Mouse (Mus musculus) liver, embryonic 14.5 days (tissue): ENCODE measurements around the gene Rftn2. TPM values are rescaled to one million over a fixed set of nuclear protein-coding genes. Genes with fewer than 3 reads are reported as not detected.

ENCODE experiments used
- ATAC-seq: fragments of 200-750 bp; cut with Nextera tagmentation; 2 replicates; pipeline ENCODE4 v1.8.0; 2017; ENCODE audit warnings: moderate number of reproducible peaks, mild to moderate bottlenecking, moderate library complexity; ENCODE audit not compliant: insufficient read depth
- DNase-seq, 3 experiments: peaks; one replicate each; pipeline ENCODE4 v3.0.0-alpha.2; 2012 to 2013; ENCODE audit warnings: low read depth in 3 of 3, low spot score in 3 of 3
- H3K27ac ChIP-seq: fragments of 300-500 bp; sonication (generic); 2 replicates; pipeline ENCODE4 v1.5.1; 2014; ENCODE audit warnings: moderate library complexity, mild to moderate bottlenecking, control low read depth, inconsistent platforms
- H3K27me3 ChIP-seq: fragments of 300-500 bp; sonication (generic); 2 replicates; pipeline ENCODE4 v1.6.1; 2014; ENCODE audit warnings: mild to moderate bottlenecking, low read length, moderate library complexity; ENCODE audit not compliant: control insufficient read depth, insufficient read depth
- H3K36me3 ChIP-seq: fragments of 300-500 bp; sonication (generic); replicated peaks from 2 replicates; pipeline ENCODE4 v1.6.1; 2014; ENCODE audit warnings: low read depth; ENCODE audit not compliant: control insufficient read depth, insufficient read depth
- H3K4me1 ChIP-seq, 2 experiments: fragments of 200-500 bp in 1 of 2; fragments of 300-500 bp in 1 of 2; sonication (generic) in 1 of 2; replicated peaks; 2 replicates each; pipeline ENCODE4 v1.6.1; 2012 to 2014; ENCODE audit warnings: antibody characterized with exemption in 1 of 2, inconsistent platforms in 1 of 2, low read length in 1 of 2; ENCODE audit not compliant: control insufficient read depth in 2 of 2, insufficient read depth in 2 of 2
- H3K4me2 ChIP-seq: fragments of 300-500 bp; sonication (generic); 2 replicates; pipeline ENCODE4 v1.6.1; 2014; ENCODE audit warnings: low read depth, mild to moderate bottlenecking, control low read depth, moderate library complexity
- H3K4me3 ChIP-seq, 2 experiments: fragments of 200-500 bp in 1 of 2; fragments of 300-500 bp in 1 of 2; sonication (generic) in 1 of 2; 2 replicates each; pipeline ENCODE4 v1.5.1; 2012 to 2014; ENCODE audit warnings: low read depth in 2 of 2, low read length in 2 of 2, mild to moderate bottlenecking in 2 of 2, control low read depth in 1 of 2, inconsistent platforms in 1 of 2, moderate library complexity in 1 of 2; ENCODE audit not compliant: insufficient read depth in 1 of 2
- H3K9ac ChIP-seq: fragments of 300-500 bp; sonication (generic); replicated peaks from 2 replicates; pipeline ENCODE4 v1.6.1; 2014; ENCODE audit warnings: mild to moderate bottlenecking, control low read depth, moderate library complexity
- H3K9me3 ChIP-seq: fragments of 300-500 bp; sonication (generic); 2 replicates; pipeline ENCODE4 v1.6.1; 2016; ENCODE audit warnings: low read length, mixed read lengths; ENCODE audit not compliant: control insufficient read depth
- CTCF ChIP-seq: IDR thresholded peaks from 2 replicates; pipeline ENCODE4 v1.5.1; 2016; ENCODE audit warnings: antibody characterized with exemption, low read depth, control low read depth
- EP300 ChIP-seq: IDR thresholded peaks from 2 replicates; pipeline ENCODE4 v1.6.1; 2016; ENCODE audit warnings: antibody characterized with exemption, low read depth
- WGBS: fragments of 180-500 bp; shearing (Covaris S2); extraction: QIAGEN DNeasy Blood & Tissue Kit; methylation state at CpG from one replicate; pipeline ENCODE4 v1.1.7; 2014; ENCODE audit not compliant: insufficient replicate concordance; 5-methylcytosine and 5-hydroxymethylcytosine counted together
- polyA plus RNA-seq, 2 experiments: library from polyadenylated mRNA; depleted of rRNA in 1 of 2; stranded (reverse) in 1 of 2; unstranded in 1 of 2; fragments of >200 nt; fragmentation: Nextera tagmentation in 1 of 2; extraction: Ambion mirVana in 1 of 2; gene quantifications; 2 replicates each; pipeline versions ENCODE4 v1.2.1 to v1.2.3; 2012 to 2014

Gene Rftn2
- polyA plus RNA-seq, 2 experiments = 0.37 to 0.38 TPM

GRCm38 (mm10) chr1:55162781-55163180 lies 63.8 kb downstream of the Rftn2 start:
- DNase-seq (no peak), ATAC-seq (no peak)
- H3K9ac ChIP-seq = no peak overlapping the region
- no peak overlapping the region for H3K27ac ChIP-seq
- no peak for TF ChIP-seq EP300
- TF ChIP-seq CTCF = no peak
- H3K36me3 ChIP-seq = no peaks in the 10 kb centered on the region
- WGBS = 54% methylated on average over 5 of the region's 5 CpGs
- H3K27me3 ChIP-seq = no peaks in the 10 kb centered on the region
- H3K9me3 ChIP-seq = no peaks in the 10 kb centered on the region
- no peak overlapping the region for H3K4me3 ChIP-seq
- 0 out of 4 replicates have a peak, but pooled peaks cover 0 to 4% of the 10 kb centered on the region in 2 experiments for H3K4me1 ChIP-seq
- H3K4me2 ChIP-seq = no peak overlapping the region

DNA sequence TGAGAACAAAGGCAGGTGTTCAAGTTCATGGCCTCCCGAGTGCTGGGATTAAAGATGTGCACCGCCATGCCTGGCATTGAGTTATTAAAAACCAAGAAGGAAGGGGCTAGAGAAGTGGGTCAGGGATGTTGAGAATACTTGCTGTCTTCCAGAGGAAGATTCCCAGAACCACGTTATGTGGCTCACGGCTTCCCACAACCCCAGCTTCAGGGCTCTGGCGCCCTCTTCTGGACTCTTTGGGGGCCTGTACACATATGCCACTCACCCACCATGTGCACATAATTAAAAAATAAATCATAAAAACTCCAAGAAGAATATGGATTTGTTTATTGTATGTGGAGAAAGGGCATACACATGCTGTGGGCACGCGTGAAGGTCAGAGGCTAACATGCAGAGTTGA lies 64.7 kb downstream of the Rftn2 start:
- ATAC-seq (no peak), DNase-seq (peak in 1 of 3 experiments; percentile 31)
- Histone ChIP-seq H3K4me3 (no peak overlapping the region), H3K9me3 (no peaks in the 10 kb centered on the region), H3K27ac (no peak overlapping the region), H3K4me2 (no peak overlapping the region), H3K36me3 (no peaks in the 10 kb centered on the region; the same call in 1 of the 2 replicates), H3K27me3 (no peaks in the 10 kb centered on the region), H3K4me1 (no peaks in the 10 kb centered on the region), H3K9ac (no peak overlapping the region)
- WGBS = 54% methylated on average over 7 of the region's 7 CpGs
- TF ChIP-seq CTCF = peak; percentile 77
- no peak for TF ChIP-seq EP300

GRCm38 (mm10) chr1:55160831-55161638 lies 65.5 kb downstream of the Rftn2 start:
- ATAC-seq (no peak), DNase-seq (no peak)
- TF ChIP-seq EP300 = no peak
- no peak for TF ChIP-seq CTCF
- no peaks in the 10 kb centered on the region for H3K27me3 ChIP-seq
- H3K4me3 ChIP-seq = no peak overlapping the region
- no peaks in the 10 kb centered on the region for H3K4me1 ChIP-seq
- H3K36me3 ChIP-seq = peaks cover 3% of the 10 kb centered on the region
- WGBS = 90% methylated on average over 17 of the region's 17 CpGs
- H3K9ac ChIP-seq = no peak overlapping the region
- no peak overlapping the region for H3K4me2 ChIP-seq
- no peaks in the 10 kb centered on the region for H3K9me3 ChIP-seq
- H3K27ac ChIP-seq = no peak overlapping the region

DNA sequence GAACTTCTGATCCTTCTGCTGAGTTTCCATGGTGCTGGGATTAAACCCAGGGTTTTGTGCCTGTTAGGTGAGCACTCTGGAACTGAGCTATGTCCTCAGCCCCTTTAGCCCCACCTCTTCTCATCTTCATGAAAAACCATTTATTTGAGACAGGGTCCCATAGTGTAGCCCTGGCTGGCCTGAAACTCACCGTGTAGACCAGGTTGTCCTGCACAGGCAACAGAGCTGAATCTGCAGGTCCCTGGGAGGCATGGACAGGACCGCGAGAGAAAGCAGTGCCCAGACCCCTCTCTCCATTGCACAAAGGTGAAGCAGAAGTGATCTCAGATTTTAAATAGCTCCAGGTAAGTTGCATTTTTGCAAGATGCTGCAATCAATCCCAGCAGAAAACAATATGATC lies 66.4 kb downstream of the Rftn2 start:
- 75% methylated on average over 3 of the region's 3 CpGs for WGBS
- Histone ChIP-seq H3K9ac (no peak overlapping the region), H3K27me3 (no peaks in the 10 kb centered on the region), H3K27ac (no peak overlapping the region), H3K9me3 (no peaks in the 10 kb centered on the region), H3K4me2 (no peak overlapping the region), H3K36me3 (peaks cover 8% of the 10 kb centered on the region), H3K4me3 (no peak overlapping the region), H3K4me1 (no peaks in the 10 kb centered on the region)
- ATAC-seq (no peak), DNase-seq (no peak)
- TF ChIP-seq CTCF (no peak), EP300 (no peak)

DNA sequence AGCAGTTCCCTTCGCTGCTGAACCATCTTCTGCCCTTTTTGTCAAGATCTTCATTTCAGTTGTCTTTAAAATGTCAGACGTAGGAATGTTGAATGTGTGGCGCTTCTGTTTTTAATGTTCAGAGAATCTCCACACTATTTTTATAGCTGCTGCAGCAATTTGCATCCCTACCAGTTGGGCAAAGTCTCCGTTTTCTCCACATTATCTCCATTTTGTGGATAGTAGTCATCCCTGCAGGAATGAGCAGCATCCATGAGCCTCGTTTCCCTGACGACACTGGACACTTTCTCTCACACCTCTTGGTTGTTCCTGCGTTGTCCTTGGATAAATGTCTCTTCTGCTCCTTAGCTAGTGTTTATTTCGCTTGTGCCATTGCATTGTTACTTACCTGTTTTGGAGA lies 67.8 kb downstream of the Rftn2 start:
- TF ChIP-seq CTCF = no peak
- no peak for TF ChIP-seq EP300
- no peak for ATAC-seq

More for the DNA sequence above, 67.8 kb downstream of the Rftn2 start:
- no peaks in the 10 kb centered on the region for H3K9me3 ChIP-seq
- no peak overlapping the region for H3K4me3 ChIP-seq
- no peak overlapping the region for H3K9ac ChIP-seq
- H3K27ac ChIP-seq = no peak overlapping the region
- H3K4me2 ChIP-seq = no peak overlapping the region
- no peak for DNase-seq
- H3K4me1 ChIP-seq = no peaks in the 10 kb centered on the region
- no peaks in the 10 kb centered on the region for H3K27me3 ChIP-seq
- H3K36me3 ChIP-seq = peaks cover 8% of the 10 kb centered on the region
- WGBS = 79% methylated on average over 8 of the region's 8 CpGs
